Mouse (Mus musculus): ENCODE results near the gene Olfr1441.

- TF ChIP-seq POLR2A (IDR thresholded peaks at IDR 0.05; ENCODE audit: insufficient read length, low read depth) (no peak), USF1 (IDR thresholded peaks at IDR 0.05; ENCODE audit: low read depth) (no peak), POLR2AphosphoS2 (IDR thresholded peaks at IDR 0.05; ENCODE audit: insufficient read length, low read depth) (no peak), MAX (IDR thresholded peaks at IDR 0.05; ENCODE audit: low read depth) (no peak), TCF12 (IDR thresholded peaks at IDR 0.05; ENCODE audit: insufficient read depth, poor library complexity, severe bottlenecking) (no peak)
Measured at GRCm38 (mm10) chr19:12462851-12463721, 45.9 kb downstream of the Olfr1441 start.

Measured in myocyte (in vitro differentiated cells).